Mouse (Mus musculus) kidney, embryonic 15.5 days (tissue): Measurements from ENCODE around the gene Gm10203. TPM values are rescaled to one million over a fixed set of nuclear protein-coding genes. Genes with fewer than 3 reads are reported as not detected.
"Not testable (repeated sequence)": the region's sequence is repeated elsewhere in the genome, so short reads cannot be mapped to it uniquely, and the experiment has no call there.

ENCODE experiments used
- ATAC-seq: fragments of 200-750 bp; cut with Nextera tagmentation; replicated peaks from 2 replicates; pipeline ENCODE4 v1.8.0; 2017; ENCODE audit warnings: moderate TSS enrichment; ENCODE audit not compliant: low FRiP score
- H3K27ac ChIP-seq: fragments of 300-500 bp; sonication (generic); 2 replicates; pipeline ENCODE4 v1.5.1; 2015; ENCODE audit warnings: mild to moderate bottlenecking, inconsistent platforms
- H3K27me3 ChIP-seq: fragments of 300-500 bp; sonication (generic); 2 replicates; pipeline ENCODE4 v1.6.1; 2015; ENCODE audit warnings: inconsistent platforms
- H3K36me3 ChIP-seq: fragments of 300-500 bp; sonication (generic); 2 replicates; pipeline ENCODE4 v1.6.1; 2015; ENCODE audit warnings: inconsistent platforms
- H3K4me1 ChIP-seq: fragments of 300-500 bp; sonication (generic); 2 replicates; pipeline ENCODE4 v1.6.1; 2015; ENCODE audit warnings: inconsistent platforms
- H3K4me2 ChIP-seq: fragments of 300-500 bp; sonication (generic); 2 replicates; pipeline ENCODE4 v1.6.1; 2015; ENCODE audit warnings: moderate library complexity, mild to moderate bottlenecking, inconsistent platforms
- H3K4me3 ChIP-seq: fragments of 300-500 bp; sonication (generic); replicated peaks from 2 replicates; pipeline ENCODE4 v1.5.1; 2015; ENCODE audit warnings: mild to moderate bottlenecking, inconsistent platforms
- H3K9ac ChIP-seq: fragments of 300-500 bp; sonication (generic); 2 replicates; pipeline ENCODE4 v1.6.1; 2015; ENCODE audit warnings: mild to moderate bottlenecking, inconsistent platforms
- H3K9me3 ChIP-seq: fragments of 300-500 bp; sonication (generic); replicated peaks from 2 replicates; pipeline ENCODE4 v1.6.1; 2016; ENCODE audit warnings: inconsistent platforms
- WGBS: fragments of 180-500 bp; shearing (Covaris S2); methylation state at CpG from one replicate; pipeline ENCODE4 v1.1.7; 2015; ENCODE audit warnings: mixed read lengths; 5-methylcytosine and 5-hydroxymethylcytosine counted together
- polyA plus RNA-seq: library from polyadenylated mRNA; unstranded; fragments of >200 nt; fragmentation: Nextera tagmentation; extraction: Ambion mirVana; gene quantifications from 2 replicates; pipeline ENCODE4 v1.2.1, GENCODE M21; 2015

Gene Gm10203
- polyA plus RNA-seq, 1 experiment from 2014 or later, result not detected

DNA sequence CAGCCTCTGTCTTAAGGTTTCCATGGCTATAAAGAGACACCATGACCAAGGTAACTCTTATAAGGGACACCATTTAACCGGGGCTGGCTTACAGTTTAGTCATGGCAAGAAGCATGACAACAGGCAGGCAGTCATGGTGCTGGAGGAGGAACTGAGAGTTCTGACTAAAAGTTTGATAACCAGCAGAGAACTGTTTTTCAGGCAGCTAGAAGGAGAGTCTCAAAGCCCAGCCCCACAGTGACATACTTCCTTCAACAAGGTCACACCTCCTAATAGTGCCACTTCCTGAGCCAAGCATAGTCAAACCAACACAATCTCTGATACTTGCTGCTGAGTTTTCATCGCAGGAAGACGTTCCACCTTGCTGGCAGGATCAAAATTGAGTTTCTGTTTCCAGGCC is 9.0 kb downstream of the Gm10203 start:
- 84% methylated on average over 3 of the region's 3 CpGs for WGBS
- Histone ChIP-seq H3K36me3 (peaks cover under 1% of the 10 kb centered on the region), H3K9ac (no peak overlapping the region), H3K27me3 (no peaks in the 10 kb centered on the region), H3K4me1 (peaks cover 30% of the 10 kb centered on the region), H3K4me2 (no peak overlapping the region), H3K4me3 (no peak overlapping the region), H3K27ac (no peak overlapping the region), H3K9me3 (no peaks in the 10 kb centered on the region)
- ATAC-seq, result no peak

DNA sequence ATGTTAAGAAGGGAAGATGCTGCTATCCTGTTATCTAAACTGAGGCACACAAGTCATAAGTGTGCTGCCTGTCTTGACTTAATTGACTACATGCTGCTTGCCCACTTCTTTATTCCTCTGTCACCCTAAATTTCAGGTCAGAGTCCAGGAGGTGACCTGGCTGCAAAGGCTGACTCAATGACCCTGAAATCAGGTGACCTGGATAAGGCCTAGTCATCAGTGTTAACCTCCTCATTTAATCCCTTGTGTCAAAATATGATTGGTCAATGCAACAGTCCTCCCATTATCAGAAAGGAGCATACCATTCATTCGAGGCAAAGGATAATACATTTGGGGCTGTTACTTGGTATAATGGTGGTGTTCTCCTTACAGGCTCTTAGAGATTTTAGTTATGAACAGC is 9.5 kb downstream of the Gm10203 start, which contains the start of gene Etfbkmt:
Gene Etfbkmt (plus strand): TSS at position 379 of the 400 bp plus-strand sequence.
- WGBS, result 80% methylated on average over 1 of the region's 1 CpGs
- H3K4me2 ChIP-seq, result no peak within 1 kb of the TSS

DNA sequence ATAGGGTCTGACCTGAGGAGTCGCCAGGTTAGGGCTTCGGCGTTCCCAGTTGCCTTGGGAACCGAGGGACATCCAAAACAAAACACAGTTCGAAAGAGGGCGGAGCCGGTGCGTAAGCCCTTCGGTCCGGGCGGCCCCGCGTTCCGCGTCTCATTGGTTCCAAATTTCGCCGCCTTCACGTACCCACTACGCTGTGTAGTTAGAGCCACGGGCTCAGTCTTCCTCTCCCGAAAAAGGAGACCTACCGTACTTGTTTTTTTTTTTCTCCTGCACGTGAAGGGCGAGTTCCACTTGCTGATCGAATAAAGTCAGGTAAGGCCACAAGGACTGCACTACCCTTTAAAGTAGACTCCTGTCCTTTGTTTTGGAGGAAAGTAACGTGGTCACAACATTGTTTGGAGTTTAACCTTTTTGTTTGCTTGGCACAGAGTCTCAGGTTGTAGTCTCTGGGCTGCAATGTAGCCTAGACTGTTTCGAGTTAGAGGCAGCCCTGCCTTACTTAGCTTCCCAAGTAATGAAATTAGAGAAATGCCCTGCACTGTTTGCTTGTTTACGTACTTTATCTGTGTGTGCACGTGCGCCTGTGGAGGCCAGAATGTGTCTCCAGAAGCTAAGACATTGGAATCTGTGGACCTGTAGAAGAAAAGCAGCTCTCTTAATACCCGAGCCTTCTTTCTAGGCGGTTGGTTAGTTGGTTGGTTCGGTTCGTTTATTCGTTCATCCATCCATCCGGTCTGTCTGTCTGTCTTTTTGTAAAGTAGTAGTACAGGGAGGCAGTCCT is 11.6 kb downstream of the Gm10203 start:
- H3K4me2 ChIP-seq, result peak overlapping the region; percentile 72
- H3K4me1 ChIP-seq, result peaks cover 14% of the 10 kb centered on the region
- H3K27ac ChIP-seq, result peak overlapping the region; percentile 78
- WGBS, result 3% methylated on average over 36 of the region's 36 CpGs
- peak overlapping the region; percentile 60 for H3K9ac ChIP-seq
- ATAC-seq, result peak; percentile 97
- peaks cover 21% of the 10 kb centered on the region for H3K36me3 ChIP-seq
- peak overlapping the region; percentile 58 for H3K4me3 ChIP-seq
- H3K9me3 ChIP-seq, result no peaks in the 10 kb centered on the region
- H3K27me3 ChIP-seq, result no peaks in the 10 kb centered on the region

More for the DNA sequence above, 9.5 kb downstream of the Gm10203 start, which contains the start of gene Etfbkmt:
- H3K27ac ChIP-seq, result no peak within 1 kb of the TSS
- no peak within 1 kb of the TSS for H3K4me3 ChIP-seq
- no peaks in the 10 kb centered on the region for H3K9me3 ChIP-seq
- peaks cover 26% of the 10 kb centered on the region for H3K4me1 ChIP-seq
- ATAC-seq, result no peak
- no peaks in the 10 kb centered on the region for H3K27me3 ChIP-seq
- H3K36me3 ChIP-seq, result peaks cover 6% of the 10 kb centered on the region
- H3K9ac ChIP-seq, result no peak within 1 kb of the TSS

DNA sequence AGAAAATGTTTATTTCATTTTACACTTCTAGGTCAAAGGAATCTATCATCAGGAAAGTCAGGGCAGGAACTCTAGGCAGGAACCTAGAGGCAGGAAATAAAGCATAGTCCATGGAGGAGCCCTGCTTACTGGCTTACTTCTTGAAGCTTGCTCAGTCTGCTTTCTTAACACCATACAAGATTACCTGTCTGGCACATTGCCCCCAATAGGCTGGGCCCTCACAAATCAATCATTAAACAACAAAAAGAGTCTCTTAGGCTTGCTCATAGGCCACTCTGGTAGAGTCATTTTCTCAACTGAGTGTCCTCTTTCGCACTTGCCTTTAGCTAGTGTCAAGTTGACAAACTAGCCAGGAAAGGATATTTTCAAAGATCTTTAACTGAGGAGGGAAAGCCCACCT is 15.2 kb downstream of the Gm10203 start:
- 100% methylated on average over 1 of the region's 1 CpGs for WGBS
- H3K27ac ChIP-seq, result no peak overlapping the region
- no peaks in the 10 kb centered on the region for H3K9me3 ChIP-seq
- H3K9ac ChIP-seq, result no peak overlapping the region
- no peak overlapping the region for H3K4me3 ChIP-seq
- H3K4me1 ChIP-seq, result peaks cover 17% of the 10 kb centered on the region
- peaks cover 28% of the 10 kb centered on the region for H3K36me3 ChIP-seq
- no peak overlapping the region for H3K4me2 ChIP-seq
- no peaks in the 10 kb centered on the region for H3K27me3 ChIP-seq
- ATAC-seq, result no peak

DNA sequence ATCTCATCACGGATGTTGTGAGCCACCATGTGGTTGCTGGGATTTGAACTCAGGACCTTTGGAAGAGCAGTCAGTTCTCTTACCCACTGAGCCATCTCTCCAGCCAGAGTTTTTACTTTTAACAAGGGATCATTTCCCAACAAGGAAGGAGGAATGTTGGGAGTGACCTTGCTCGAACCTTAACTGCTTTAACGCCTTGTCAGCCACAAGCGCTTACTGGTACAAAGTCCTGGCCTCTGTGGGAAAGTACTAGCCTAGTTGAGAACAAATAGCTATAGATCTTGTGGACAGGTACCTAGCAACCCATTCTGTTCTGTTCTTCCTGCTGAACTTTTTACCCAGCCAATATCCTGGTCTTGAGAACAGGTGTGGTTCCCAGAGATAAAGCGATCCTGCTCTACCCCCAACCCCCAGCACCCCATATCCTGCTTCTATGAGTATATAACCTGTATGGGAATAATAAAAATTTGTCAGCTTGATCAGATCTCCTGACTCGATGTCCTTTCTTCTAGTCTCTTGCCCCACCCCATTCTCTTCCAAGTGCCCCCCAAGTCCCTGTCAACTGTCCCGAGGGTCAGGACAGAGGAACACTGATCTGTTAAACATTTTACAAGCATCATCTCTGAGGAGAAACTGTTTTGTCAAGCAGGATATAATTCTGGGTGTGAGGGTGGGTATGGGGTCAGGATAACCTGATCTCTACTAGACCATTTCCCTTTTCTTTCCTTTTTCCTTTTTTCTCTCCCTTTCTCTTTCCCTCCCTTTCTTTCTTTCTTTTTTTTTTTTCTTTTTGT is 18.7 kb downstream of the Gm10203 start:
- peak; percentile 60; the same call in 1 of the 2 replicates for ATAC-seq
- no peak overlapping the region; the same call in 1 of the 2 replicates for H3K27ac ChIP-seq
- H3K4me3 ChIP-seq, result no peak overlapping the region
- H3K9ac ChIP-seq, result no peak overlapping the region
- H3K4me1 ChIP-seq, result 0 out of 2 replicates have a peak, but pooled peaks cover 3% of the 10 kb centered on the region
- H3K27me3 ChIP-seq, result no peaks in the 10 kb centered on the region
- peaks cover 41% of the 10 kb centered on the region for H3K36me3 ChIP-seq
- no peaks in the 10 kb centered on the region for H3K9me3 ChIP-seq
- 57% methylated on average over 7 of the region's 7 CpGs for WGBS
- no peak overlapping the region for H3K4me2 ChIP-seq

DNA sequence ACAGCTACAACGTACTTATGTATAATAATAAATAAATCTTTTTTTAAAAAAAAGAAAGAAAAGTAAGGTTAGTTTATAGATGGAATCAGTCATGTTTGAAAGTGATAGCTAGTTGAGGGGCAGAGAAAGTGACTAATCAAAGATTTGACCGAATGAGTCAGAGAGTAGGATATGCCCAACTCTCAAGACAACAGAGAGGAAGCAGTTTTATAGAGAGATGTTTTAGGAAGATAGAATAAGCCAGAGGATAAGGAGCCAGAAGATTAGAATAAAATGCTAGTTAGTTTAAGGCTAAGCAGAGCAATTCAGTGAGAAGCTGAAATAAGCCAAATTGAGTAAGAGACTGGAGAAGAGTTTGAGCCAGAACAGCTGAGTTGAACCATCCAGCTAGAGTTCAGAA is 22.1 kb downstream of the Gm10203 start:
- H3K4me2 ChIP-seq, result no peak overlapping the region
- no peak overlapping the region for H3K4me3 ChIP-seq
- no peak overlapping the region for H3K27ac ChIP-seq
- H3K27me3 ChIP-seq, result no peaks in the 10 kb centered on the region
- H3K36me3 ChIP-seq, result peaks cover 26% of the 10 kb centered on the region
- H3K4me1 ChIP-seq, result peaks cover 18% of the 10 kb centered on the region
- WGBS, result 87% methylated on average over 2 of the region's 2 CpGs
- no peaks in the 10 kb centered on the region for H3K9me3 ChIP-seq
- H3K9ac ChIP-seq, result no peak overlapping the region
- no peak for ATAC-seq

DNA sequence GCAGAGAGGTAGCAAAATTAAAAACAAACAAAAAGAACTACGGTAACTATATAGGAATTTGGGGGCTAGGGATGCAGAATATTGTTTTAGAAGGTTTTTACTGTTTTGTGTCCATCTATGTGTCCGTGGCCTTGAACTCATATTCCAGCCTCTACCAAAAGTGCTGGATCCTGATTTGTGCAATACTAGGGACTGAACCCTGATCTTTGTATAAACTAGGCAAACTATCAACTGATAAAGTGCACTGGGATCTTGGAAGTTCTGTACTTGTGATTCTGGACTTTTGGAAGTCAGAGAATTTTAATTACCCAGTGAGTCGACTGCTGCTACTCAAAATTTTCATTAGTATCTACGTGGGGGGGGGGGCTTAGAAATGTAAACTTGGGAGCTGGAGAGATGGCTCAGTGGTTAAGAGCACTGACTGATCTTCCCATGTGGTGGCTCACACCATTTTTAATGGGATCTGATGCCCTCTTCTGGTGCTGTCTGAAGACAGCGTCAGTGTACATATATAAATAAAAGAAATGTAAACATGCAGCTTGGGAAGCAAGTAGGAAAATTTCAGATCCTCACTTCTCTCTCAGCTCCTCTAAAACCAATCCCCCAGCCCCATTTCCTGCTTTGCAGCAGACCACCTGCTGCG is 23.6 kb downstream of the Gm10203 start:
- H3K36me3 ChIP-seq, result peaks cover 31% of the 10 kb centered on the region
- H3K9me3 ChIP-seq, result no peaks in the 10 kb centered on the region
- H3K27ac ChIP-seq, result peak overlapping the region; percentile 61; the same call in 1 of the 2 replicates
- ATAC-seq, result no peak
- H3K27me3 ChIP-seq, result no peaks in the 10 kb centered on the region
- WGBS, result 40% methylated on average over 6 of the region's 6 CpGs
- no peak overlapping the region for H3K4me3 ChIP-seq
- no peak overlapping the region for H3K9ac ChIP-seq
- peaks cover 16% of the 10 kb centered on the region for H3K4me1 ChIP-seq
- no peak overlapping the region for H3K4me2 ChIP-seq

DNA sequence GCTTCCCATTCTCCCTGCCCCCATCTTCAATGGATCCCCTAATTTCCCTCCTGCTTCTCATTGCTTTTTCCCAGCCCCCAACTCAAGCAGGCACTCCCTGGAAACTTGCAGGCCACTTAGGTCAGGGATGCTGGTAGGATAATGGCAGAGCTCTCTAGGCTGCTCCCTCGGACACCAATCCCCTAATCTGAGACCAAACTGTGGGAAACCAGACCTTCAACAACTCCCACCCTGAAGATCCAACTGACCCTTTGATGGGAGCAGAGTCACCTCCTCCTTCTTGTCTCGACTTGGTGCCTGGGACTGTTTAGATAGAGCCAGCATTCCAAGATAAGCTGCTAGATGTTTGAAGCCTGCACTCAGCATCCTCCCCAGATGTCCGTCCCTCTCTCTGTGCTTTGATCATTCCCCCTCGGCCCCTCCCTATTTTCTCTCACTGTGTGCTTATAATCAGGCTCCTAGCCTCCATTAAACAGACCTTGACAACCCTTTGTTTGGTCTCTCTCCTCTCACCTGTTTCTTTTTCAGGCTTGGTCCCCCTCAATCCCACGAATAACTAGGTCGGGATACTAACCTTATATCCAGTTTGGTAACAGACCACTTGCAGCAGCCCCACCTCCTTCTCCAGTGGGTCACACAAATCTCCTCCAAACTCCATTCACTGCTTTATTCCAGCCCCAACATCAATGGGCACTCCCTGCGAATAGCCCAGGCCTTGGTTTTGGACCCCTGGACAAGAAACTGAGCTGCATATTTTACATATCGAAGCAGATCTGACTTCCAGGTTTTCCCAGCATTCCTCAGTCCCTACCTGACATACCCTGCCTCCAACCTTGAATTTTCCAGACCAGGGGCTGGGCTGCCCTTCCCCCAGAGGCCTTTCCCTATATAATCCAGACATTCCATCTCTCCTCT is 24.4 kb downstream of the Gm10203 start:
- Histone ChIP-seq H3K27ac (peak overlapping the region; percentile 61), H3K9ac (no peak overlapping the region), H3K4me2 (no peak overlapping the region), H3K4me1 (peaks cover 15% of the 10 kb centered on the region), H3K9me3 (no peaks in the 10 kb centered on the region), H3K27me3 (no peaks in the 10 kb centered on the region), H3K4me3 (no peak overlapping the region), H3K36me3 (peaks cover 38% of the 10 kb centered on the region)
- WGBS, result 18% methylated on average over 8 of the region's 8 CpGs
- peak; percentile 59 for ATAC-seq

DNA sequence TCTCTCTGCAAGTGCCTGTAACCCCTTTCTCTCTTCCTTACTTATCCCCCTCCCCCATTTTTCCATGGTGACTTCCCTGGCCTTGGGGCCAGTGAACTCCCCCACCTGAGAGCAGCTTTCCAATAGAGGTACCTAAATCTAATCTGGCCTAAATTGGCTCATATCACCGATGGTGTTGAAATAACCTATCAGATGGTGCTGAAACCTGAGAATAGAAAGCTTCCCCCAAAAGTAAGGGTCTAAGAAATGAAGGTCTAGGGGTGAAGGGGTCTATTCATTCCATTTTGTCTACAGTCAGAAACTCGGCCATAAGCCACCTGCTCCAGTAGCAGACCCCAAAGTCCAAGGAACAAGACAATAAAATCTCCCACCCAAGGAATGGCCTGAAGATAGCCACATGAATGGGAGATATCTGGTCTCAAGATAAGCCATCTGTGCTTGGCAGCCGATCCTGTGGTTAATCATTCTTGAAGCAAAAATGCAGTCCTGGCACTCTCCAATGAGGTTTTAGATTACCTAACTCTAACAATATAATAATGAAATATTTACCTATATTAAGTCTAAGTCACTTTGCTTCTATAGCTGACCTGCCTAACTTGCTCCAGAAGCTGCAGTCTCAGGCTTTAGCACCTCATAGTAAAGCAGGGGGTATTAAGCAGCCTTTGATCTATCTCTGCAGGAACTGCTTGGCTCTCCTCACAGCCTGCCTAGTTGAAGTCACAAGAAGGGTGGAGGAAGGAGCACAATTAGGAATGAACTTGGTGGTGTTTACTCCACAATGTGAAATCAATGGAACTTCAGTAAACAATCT is 25.3 kb downstream of the Gm10203 start:
- H3K4me1 ChIP-seq, result peaks cover 15% of the 10 kb centered on the region
- peaks cover 40% of the 10 kb centered on the region for H3K36me3 ChIP-seq
- H3K4me3 ChIP-seq, result no peak overlapping the region
- peak overlapping the region; percentile 61 for H3K27ac ChIP-seq
- H3K27me3 ChIP-seq, result no peaks in the 10 kb centered on the region
- WGBS, result 42% methylated on average over 3 of the region's 3 CpGs
- no peak overlapping the region for H3K4me2 ChIP-seq
- H3K9me3 ChIP-seq, result no peaks in the 10 kb centered on the region
- peak; percentile 27; the same call in 1 of the 2 replicates for ATAC-seq
- no peak overlapping the region for H3K9ac ChIP-seq

DNA sequence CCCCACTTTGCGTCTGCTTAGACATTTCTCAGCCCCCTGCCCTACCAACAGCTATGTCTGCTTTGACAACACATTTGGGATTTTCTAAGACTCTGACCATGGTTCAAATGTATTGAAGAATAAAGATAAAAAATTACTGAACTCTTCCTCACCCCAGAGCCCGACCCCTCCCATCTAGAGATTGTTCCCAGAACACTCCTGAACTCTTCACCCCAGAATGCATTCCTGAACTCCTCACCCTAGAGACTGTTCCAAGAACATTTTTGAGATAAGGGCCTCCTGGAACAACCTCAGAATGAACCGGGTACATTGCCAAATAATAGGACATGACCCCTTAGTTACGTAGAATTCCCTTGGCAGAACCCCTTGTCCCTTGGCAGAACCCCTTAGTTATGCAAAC is 37.1 kb downstream of the Gm10203 start:
- H3K4me1 ChIP-seq, ATAC-seq, H3K27me3 ChIP-seq, H3K27ac ChIP-seq, H3K4me2 ChIP-seq, H3K9me3 ChIP-seq, H3K4me3 ChIP-seq, H3K9ac ChIP-seq: not testable (repeated sequence)
- 76% methylated on average over 3 of the region's 4 CpGs for WGBS
- H3K36me3 ChIP-seq, result peaks cover 62% of the 10 kb centered on the region
